In genomic region chr2:36897114-36897513, GRCm38 (mm10) we compare ENCODE assay signal across 25 mouse cellular contexts. TPM values are rescaled to one million over a fixed set of nuclear protein-coding genes. Genes with fewer than 3 reads are reported as not detected.
"Had no signal": no experiment of that assay in that cellular context is flagged by ENCODE, and none has a peak within 500 bp of the region (broad histone marks: within the 10 kb centered on the region; RNA-seq: fewer than 3 reads in every experiment).

No protein-coding gene starts in this region.

- H3K4me3 ChIP-seq: neural tube, embryonic 13.5 days; neural tube, embryonic 15.5 days; stomach, embryonic 15.5 days had no signal

- H3K27me3 ChIP-seq: neural tube, embryonic 13.5 days; neural tube, embryonic 15.5 days; stomach, embryonic 15.5 days had no signal

- H3K9me3 ChIP-seq: stomach, embryonic 15.5 days had no signal

- H3K9ac ChIP-seq: neural tube, embryonic 13.5 days; neural tube, embryonic 15.5 days; stomach, embryonic 15.5 days had no signal

- H3K4me2 ChIP-seq: neural tube, embryonic 13.5 days; neural tube, embryonic 15.5 days; stomach, embryonic 15.5 days had no signal

- H3K27ac ChIP-seq: neural tube, embryonic 13.5 days; neural tube, embryonic 15.5 days; stomach, embryonic 15.5 days; stomach, postnatal 0 days had no signal

- H3K4me1 ChIP-seq: neural tube, embryonic 13.5 days; neural tube, embryonic 15.5 days; stomach, embryonic 15.5 days had no signal

- H3K36me3 ChIP-seq: neural tube, embryonic 13.5 days; neural tube, embryonic 15.5 days; stomach, embryonic 15.5 days had no signal

- DNase-seq: retina, postnatal 1 day; right cerebral cortex, adult 18-20 months; right cerebral cortex, postnatal 14 days; right cerebral cortex, postnatal 25 days; right cerebral cortex, postnatal 4 days; spleen, adult 18-20 months; thymus, adult 18-20 months; thymus, adult 2 months; thymus, postnatal 14 days; thymus, postnatal 25 days; thymus, postnatal 36 days; thymus, postnatal 4 days had no signal

RNA-seq across cellular contexts. Expression of gene Olfr353, which starts 4.4 kb away (rescaled TPM):
- total RNA-seq: neutrophil, adult 5-6 weeks had no signal
- polyA plus RNA-seq: neural tube, embryonic 13.5 days; neural tube, embryonic 14.5 days; neural tube, embryonic 15.5 days; small intestine, adult 2 months; spleen, adult 2 months; stomach, embryonic 14.5 days; stomach, embryonic 15.5 days; stomach, embryonic 16.5 days; stomach, postnatal 0 days; testis, adult 2 months; thymus, adult 2 months; thymus, postnatal 0 days; urinary bladder, adult 2 months had no signal

RNA-seq across cellular contexts. Expression of gene Olfr354, which starts 8.4 kb away (rescaled TPM):
- total RNA-seq: neutrophil, adult 5-6 weeks had no signal
- polyA plus RNA-seq: neural tube, embryonic 13.5 days; neural tube, embryonic 14.5 days; neural tube, embryonic 15.5 days; small intestine, adult 2 months; spleen, adult 2 months; stomach, embryonic 14.5 days; stomach, embryonic 15.5 days; stomach, embryonic 16.5 days; stomach, postnatal 0 days; testis, adult 2 months; thymus, adult 2 months; thymus, postnatal 0 days; urinary bladder, adult 2 months had no signal

RNA-seq across cellular contexts. Expression of gene Olfr352, which starts 28.9 kb away (rescaled TPM):
- total RNA-seq: neutrophil, adult 5-6 weeks had no signal
- polyA plus RNA-seq: neural tube, embryonic 13.5 days; neural tube, embryonic 14.5 days; neural tube, embryonic 15.5 days; small intestine, adult 2 months; spleen, adult 2 months; stomach, embryonic 14.5 days; stomach, embryonic 15.5 days; stomach, embryonic 16.5 days; stomach, postnatal 0 days; testis, adult 2 months; thymus, adult 2 months; thymus, postnatal 0 days; urinary bladder, adult 2 months had no signal

RNA-seq across cellular contexts. Expression of gene Olfr355, which starts 31.6 kb away (rescaled TPM):
- total RNA-seq: neutrophil, adult 5-6 weeks had no signal
- polyA plus RNA-seq: neural tube, embryonic 13.5 days; neural tube, embryonic 14.5 days; neural tube, embryonic 15.5 days; small intestine, adult 2 months; spleen, adult 2 months; stomach, embryonic 14.5 days; stomach, embryonic 15.5 days; stomach, embryonic 16.5 days; stomach, postnatal 0 days; testis, adult 2 months; thymus, adult 2 months; thymus, postnatal 0 days; urinary bladder, adult 2 months had no signal

RNA-seq across cellular contexts. Expression of gene Olfr351, which starts 34.7 kb away (rescaled TPM):
- total RNA-seq: neutrophil, adult 5-6 weeks had no signal
- polyA plus RNA-seq: neural tube, embryonic 13.5 days; neural tube, embryonic 14.5 days; neural tube, embryonic 15.5 days; small intestine, adult 2 months; spleen, adult 2 months; stomach, embryonic 14.5 days; stomach, embryonic 15.5 days; stomach, embryonic 16.5 days; stomach, postnatal 0 days; testis, adult 2 months; thymus, adult 2 months; thymus, postnatal 0 days; urinary bladder, adult 2 months had no signal
